Mouse (Mus musculus) CH12.LX (cell line): Measurements from ENCODE around the gene Slc22a16. TPM values are rescaled to one million over a fixed set of nuclear protein-coding genes. Genes with fewer than 3 reads are reported as not detected.

Experiments used
- DNase-seq: peaks from one replicate; pipeline ENCODE4 v3.0.0-alpha.2; 2013; ENCODE audit errors: extremely low read depth
- H3K27ac ChIP-seq: 2 replicates; pipeline ENCODE4 v1.5.1; 2012; ENCODE audit warnings: low read depth, mild to moderate bottlenecking, control low read depth, moderate library complexity; ENCODE audit not compliant: insufficient read depth
- H3K27me3 ChIP-seq: replicated peaks from 2 replicates; pipeline ENCODE3; 2012; ENCODE audit warnings: inconsistent platforms
- H3K36me3 ChIP-seq, 2 experiments: replicated peaks in 1 of 2; 2 replicates each; pipeline versions ENCODE3 to v1.6.1; 2012; ENCODE audit warnings: inconsistent platforms in 1 of 2, low read length in 1 of 2, mild to moderate bottlenecking in 1 of 2, mixed read lengths in 1 of 2, moderate library complexity in 1 of 2; ENCODE audit not compliant: control insufficient read depth in 1 of 2, insufficient read depth in 1 of 2
- H3K4me1 ChIP-seq, 2 experiments: 2 replicates each; pipeline ENCODE4 v1.6.1; 2012; ENCODE audit warnings: inconsistent platforms in 1 of 2, moderate library complexity in 1 of 2; ENCODE audit not compliant: insufficient read depth in 2 of 2, control insufficient read depth in 1 of 2
- H3K4me2 ChIP-seq: 2 replicates; pipeline ENCODE4 v1.6.1; 2012; ENCODE audit warnings: low read depth, mild to moderate bottlenecking, control low read depth; ENCODE audit not compliant: poor library complexity, insufficient read depth, severe bottlenecking
- H3K4me3 ChIP-seq, 3 experiments: fragments of 150-350 bp in 1 of 3; sonication (generic) in 1 of 3; replicated peaks in 1 of 3; 2 replicates each; pipeline versions ENCODE3 to v1.5.1; 2011 to 2012; ENCODE audit warnings: low read depth in 2 of 3, low read length in 2 of 3, mild to moderate bottlenecking in 2 of 3, moderate library complexity in 2 of 3, control low read depth in 1 of 3, improper control_type of control experiment in 1 of 3, inconsistent platforms in 1 of 3, mixed read lengths in 1 of 3; ENCODE audit not compliant: poor library complexity in 1 of 3
- H3K79me2 ChIP-seq: replicated peaks from 2 replicates; pipeline ENCODE4 v1.6.1; 2012; ENCODE audit warnings: mild to moderate bottlenecking, moderate library complexity; ENCODE audit not compliant: control insufficient read depth, poor library complexity, insufficient read depth, severe bottlenecking; ENCODE audit errors: extremely low read depth
- H3K9ac ChIP-seq: 2 replicates; pipeline ENCODE4 v1.6.1; 2012; ENCODE audit warnings: low read depth, mild to moderate bottlenecking, control low read depth, moderate library complexity; ENCODE audit not compliant: insufficient read depth
- H3K9me3 ChIP-seq: replicated peaks from 2 replicates; pipeline ENCODE3; 2012; ENCODE audit warnings: low read length, inconsistent platforms, mixed read lengths
- CHD1 ChIP-seq: IDR thresholded peaks from 2 replicates; pipeline ENCODE4 v1.6.1; 2012; ENCODE audit warnings: low read depth, low read length, improper control_type of control experiment, inconsistent platforms
- CHD2 ChIP-seq: IDR thresholded peaks from 2 replicates; pipeline ENCODE4 v1.6.1; 2011; ENCODE audit warnings: low read length, improper control_type of control experiment
- ELF1 ChIP-seq: IDR thresholded peaks from 2 replicates; pipeline ENCODE4 v1.6.1; 2014; ENCODE audit warnings: low read depth, mild to moderate bottlenecking, inconsistent platforms, low read length, improper control_type of control experiment
- EP300 ChIP-seq: IDR thresholded peaks from 2 replicates; pipeline ENCODE4 v1.6.1; 2011; ENCODE audit warnings: low read length, improper control_type of control experiment
- NELFE ChIP-seq: IDR thresholded peaks from 2 replicates; pipeline ENCODE4 v1.6.1; 2011; ENCODE audit warnings: low read depth, low read length, improper control_type of control experiment
- NRF1 ChIP-seq: IDR thresholded peaks from 2 replicates; pipeline ENCODE4 v1.6.1; 2014; ENCODE audit warnings: low read depth, mild to moderate bottlenecking, inconsistent platforms, low read length, improper control_type of control experiment, moderate library complexity
- POLR2A ChIP-seq: IDR thresholded peaks from 2 replicates; pipeline ENCODE4 v1.6.1; 2011; ENCODE audit warnings: low read depth, mild to moderate bottlenecking, improper control_type of control experiment, low read length
- RAD21 ChIP-seq: IDR thresholded peaks from 2 replicates; pipeline ENCODE4 v1.6.1; 2011; ENCODE audit warnings: low read depth, mild to moderate bottlenecking, low read length, improper control_type of control experiment, moderate library complexity
- SMC3 ChIP-seq: IDR thresholded peaks from 2 replicates; pipeline ENCODE4 v1.6.1; 2011; ENCODE audit warnings: low read depth, low read length, improper control_type of control experiment
- TBP ChIP-seq: conservative IDR thresholded peaks from 2 replicates; pipeline ENCODE4 v1.6.1; 2011; ENCODE audit warnings: low read depth, low read length, improper control_type of control experiment
- TCF12 ChIP-seq: IDR thresholded peaks from 2 replicates; pipeline ENCODE4 v1.6.1; 2014; ENCODE audit warnings: low read depth, mild to moderate bottlenecking, inconsistent platforms, low read length, improper control_type of control experiment
- USF1 ChIP-seq: IDR thresholded peaks from 2 replicates; pipeline ENCODE4 v1.6.1; 2014; ENCODE audit warnings: low read depth, mild to moderate bottlenecking, inconsistent platforms, low read length, improper control_type of control experiment
- ZC3H11A ChIP-seq: IDR thresholded peaks from 2 replicates; pipeline ENCODE4 v1.6.1; 2012; ENCODE audit warnings: low read depth, mild to moderate bottlenecking, inconsistent platforms, low read length, improper control_type of control experiment
- ZKSCAN1 ChIP-seq: IDR thresholded peaks from 2 replicates; pipeline ENCODE4 v1.6.1; 2012; ENCODE audit warnings: low read depth, inconsistent platforms, low read length, improper control_type of control experiment, borderline replicate concordance
- ZNF384 ChIP-seq: IDR thresholded peaks from 2 replicates; pipeline ENCODE4 v1.6.1; 2012; ENCODE audit warnings: low read depth, low read length, improper control_type of control experiment, inconsistent platforms
- dilution Hi-C: fragments of 300-500 bp; cut with MboI; formaldehyde crosslinking; loops from 2 replicates; pipeline ENCODE4 v1.14.3; 2020; ENCODE audit warnings: low sequenced_read_pairs; ENCODE audit not compliant: extremely low pct_unique_long_range_greater_than_20kb, extremely low pct_ligation_motif_present
- in situ Hi-C: fragments of 300-500 bp; cut with MboI; formaldehyde crosslinking; loops from 3 replicates; pipeline ENCODE4 v1.14.3; 2019; ENCODE audit warnings: low sequenced_read_pairs, low pct_ligation_motif_present, low pct_unique_long_range_greater_than_20kb, mixed read lengths
- polyA plus RNA-seq: library from polyadenylated mRNA; unstranded; fragments of >175 nt; gene quantifications from 2 replicates; pipeline ENCODE4 v1.2.1, GENCODE M21; 2012; ENCODE audit warnings: low read depth; ENCODE audit not compliant: insufficient read length
- total RNA-seq, 2 experiments: library from RNA; depleted of rRNA; stranded (reverse); fragments of 300-350 nt in 1 of 2; fragments of >200 nt in 1 of 2; gene quantifications; 2 replicates each; pipeline ENCODE4 v1.2.3; 2012 to 2014

Gene Slc22a16
- total and polyA plus RNA-seq, 3 experiments = not detected

DNA sequence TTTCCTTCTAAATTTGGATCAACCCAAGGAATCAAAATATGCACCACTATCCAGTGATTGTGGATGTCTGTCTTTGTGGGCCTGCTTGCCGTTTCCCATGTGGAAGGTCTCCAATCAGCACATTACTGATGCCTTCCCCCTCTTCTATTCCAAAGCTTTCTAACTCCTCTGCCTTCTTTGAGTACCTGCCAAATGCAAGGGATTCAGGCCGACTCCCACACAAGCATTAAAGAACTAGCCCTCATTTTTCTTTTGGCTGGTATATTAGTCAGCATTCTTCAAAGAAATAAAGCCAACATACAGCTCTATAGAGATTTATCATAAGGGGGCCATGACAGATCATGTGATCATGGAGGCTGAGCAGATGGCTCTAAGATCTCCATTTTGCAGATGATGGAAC is 81.5 kb downstream of the Slc22a16 start:
- dilution Hi-C loops = no loop called here
- in situ Hi-C loops = no loop called here
- Histone ChIP-seq H3K27me3 (peaks cover 2% of the 10 kb centered on the region), H3K4me2 (no peak overlapping the region), H3K9ac (no peak overlapping the region), H3K79me2 (no peaks in the 10 kb centered on the region), H3K9me3 (no peaks in the 10 kb centered on the region), H3K4me1 (peaks cover 0 to 14% of the 10 kb centered on the region in 2 experiments; a peak in 2 of 4 replicates), H3K36me3 (no peaks in the 10 kb centered on the region), H3K4me3 (no peak overlapping the region), H3K27ac (no peak overlapping the region)
- no peak for DNase-seq
- TF ChIP-seq CHD2 (no peak), SMC3 (no peak), ZC3H11A (no peak), ZNF384 (no peak), ELF1 (no peak), USF1 (no peak), POLR2A (no peak), EP300 (no peak), NRF1 (no peak), NELFE (no peak), CHD1 (no peak), TCF12 (no peak), TBP (no peak), ZKSCAN1 (no peak), RAD21 (no peak)

Other genes with a start within 250 kb of the Slc22a16 start
- gene Cdk19, start 230.8 kb upstream of the Slc22a16 start, total RNA-seq (2012; rRNA removed) = 2.0 and 3.3 TPM in 2 replicates
- gene Cdk19, start 230.8 kb upstream of the Slc22a16 start, total RNA-seq (2014; rRNA removed) = 4.7 and 4.8 TPM in 2 replicates
- gene Cdk19, start 230.8 kb upstream of the Slc22a16 start, polyA plus RNA-seq = 3.4 and 4.0 TPM in 2 replicates
- 0.21 TPM in 1 of 2 replicates, not detected in the other for gene Ddo, start 59.7 kb downstream of the Slc22a16 start, total RNA-seq (2012; rRNA removed)
- gene Ddo, start 59.7 kb downstream of the Slc22a16 start, total RNA-seq (2014; rRNA removed) = not detected in 2 replicates
- gene Ddo, start 59.7 kb downstream of the Slc22a16 start, polyA plus RNA-seq = not detected in 2 replicates
- not detected in 2 replicates for gene Mettl24, start 112.9 kb downstream of the Slc22a16 start, total RNA-seq (2012; rRNA removed)
- gene Mettl24, start 112.9 kb downstream of the Slc22a16 start, total RNA-seq (2014; rRNA removed) = not detected in 2 replicates
- gene Mettl24, start 112.9 kb downstream of the Slc22a16 start, polyA plus RNA-seq = not detected in 2 replicates